Mouse (Mus musculus): ENCODE results near the gene Slc25a19. TPM values are rescaled to one million over a fixed set of nuclear protein-coding genes. Genes with fewer than 3 reads are reported as not detected.

The Slc25a19 gene
- polyA plus RNA-seq, 1 experiment: 98.5 TPM

DNA sequence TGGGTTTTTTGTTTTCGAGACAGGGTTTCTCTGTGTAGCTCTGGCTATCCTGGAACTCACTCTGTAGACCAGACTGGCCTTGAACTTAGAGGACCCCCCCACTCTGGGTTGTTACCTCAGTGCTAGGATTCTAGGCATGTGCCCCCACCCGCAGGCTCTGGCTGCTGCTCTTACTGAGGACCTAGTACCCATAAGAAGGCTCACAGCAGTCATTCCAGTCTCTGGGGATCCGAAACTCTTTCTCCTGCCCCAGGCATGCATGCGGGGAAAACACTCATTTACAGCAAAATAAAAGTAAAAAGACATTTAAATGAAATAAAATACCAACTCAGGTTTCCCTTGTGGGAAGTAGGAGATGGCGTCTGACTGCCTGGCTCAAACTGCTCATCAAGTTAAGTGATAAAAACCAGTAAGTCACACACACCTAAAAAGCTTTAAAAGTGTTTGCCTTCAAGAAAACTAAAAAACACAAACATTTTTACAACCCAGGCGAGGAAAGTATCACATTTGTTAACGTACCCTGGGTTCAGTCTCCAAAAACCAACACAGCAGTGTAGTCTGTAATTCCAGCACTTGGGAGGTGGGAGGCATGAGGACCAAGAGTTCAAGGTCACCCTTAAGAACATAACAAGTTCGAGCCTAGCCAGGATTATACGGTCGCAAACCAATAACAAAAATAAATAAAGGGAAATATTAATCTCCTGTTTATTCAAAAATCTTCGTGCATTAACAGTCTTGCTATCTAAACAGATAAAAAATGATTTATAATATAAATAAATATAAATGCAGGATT lies 1.1 kb downstream of the Slc25a19 start:
- no peak for TF ChIP-seq CTCF (IDR thresholded peaks at IDR 0.05; ENCODE audit: borderline replicate concordance, control insufficient read depth, extremely low read depth, insufficient read depth, low read length, poor library complexity)
- TF ChIP-seq POLR2A (IDR thresholded peaks at IDR 0.05; ENCODE audit: control insufficient read depth, extremely low read depth, insufficient read depth, low read length, poor library complexity): no peak
- peaks cover 9% of the 10 kb centered on the region for H3K4me1 ChIP-seq (replicated peaks; ENCODE audit: control insufficient read depth, insufficient read depth, low read length)
- DNase-seq: no peak
- no peak overlapping the region for H3K27ac ChIP-seq (ENCODE audit: control insufficient read depth, insufficient read depth, low read length)
- peaks cover 10% of the 10 kb centered on the region for H3K36me3 ChIP-seq (ENCODE audit: control insufficient read depth, insufficient read depth, low read length)
- WGBS: 75% methylated on average over 11 of the region's 11 CpGs
- H3K4me3 ChIP-seq (ENCODE audit: control insufficient read depth, insufficient read depth, low read length): peak overlapping the region; percentile 78; the same call in 1 of the 2 replicates
- H3K27me3 ChIP-seq (ENCODE audit: control insufficient read depth, insufficient read depth, low read length): no peaks in the 10 kb centered on the region

DNA sequence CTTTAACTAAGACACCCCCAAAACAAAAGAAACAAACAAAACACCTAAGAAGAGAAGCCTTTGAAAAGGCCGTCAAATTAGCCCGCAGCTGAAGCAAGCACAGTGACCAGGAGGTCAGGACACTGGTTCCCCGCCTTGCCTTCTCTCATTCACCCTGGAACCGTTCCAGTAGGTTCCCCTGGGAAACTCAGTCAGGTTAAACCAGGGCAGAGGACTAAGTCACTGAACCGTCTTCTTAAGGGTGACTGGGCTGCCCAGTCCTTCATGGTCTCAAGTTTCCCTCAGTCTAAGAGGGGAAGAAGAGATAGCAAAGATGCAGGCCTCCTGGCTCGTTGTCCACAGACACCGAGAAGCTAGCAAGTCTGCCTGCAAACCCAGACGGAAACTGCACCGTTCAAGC lies 2.2 kb downstream of the Slc25a19 start:
- no peak for DNase-seq
- TF ChIP-seq CTCF (IDR thresholded peaks at IDR 0.05; ENCODE audit: borderline replicate concordance, control insufficient read depth, extremely low read depth, insufficient read depth, low read length, poor library complexity) (no peak), POLR2A (IDR thresholded peaks at IDR 0.05; ENCODE audit: control insufficient read depth, extremely low read depth, insufficient read depth, low read length, poor library complexity) (no peak)
- Histone ChIP-seq H3K4me1 (replicated peaks; ENCODE audit: control insufficient read depth, insufficient read depth, low read length) (peaks cover 5% of the 10 kb centered on the region), H3K27me3 (ENCODE audit: control insufficient read depth, insufficient read depth, low read length) (no peaks in the 10 kb centered on the region), H3K4me3 (ENCODE audit: control insufficient read depth, insufficient read depth, low read length) (no peak overlapping the region), H3K27ac (ENCODE audit: control insufficient read depth, insufficient read depth, low read length) (no peak overlapping the region), H3K36me3 (ENCODE audit: control insufficient read depth, insufficient read depth, low read length) (peaks cover 11% of the 10 kb centered on the region)
- 96% methylated on average over 9 of the region's 9 CpGs for WGBS

DNA sequence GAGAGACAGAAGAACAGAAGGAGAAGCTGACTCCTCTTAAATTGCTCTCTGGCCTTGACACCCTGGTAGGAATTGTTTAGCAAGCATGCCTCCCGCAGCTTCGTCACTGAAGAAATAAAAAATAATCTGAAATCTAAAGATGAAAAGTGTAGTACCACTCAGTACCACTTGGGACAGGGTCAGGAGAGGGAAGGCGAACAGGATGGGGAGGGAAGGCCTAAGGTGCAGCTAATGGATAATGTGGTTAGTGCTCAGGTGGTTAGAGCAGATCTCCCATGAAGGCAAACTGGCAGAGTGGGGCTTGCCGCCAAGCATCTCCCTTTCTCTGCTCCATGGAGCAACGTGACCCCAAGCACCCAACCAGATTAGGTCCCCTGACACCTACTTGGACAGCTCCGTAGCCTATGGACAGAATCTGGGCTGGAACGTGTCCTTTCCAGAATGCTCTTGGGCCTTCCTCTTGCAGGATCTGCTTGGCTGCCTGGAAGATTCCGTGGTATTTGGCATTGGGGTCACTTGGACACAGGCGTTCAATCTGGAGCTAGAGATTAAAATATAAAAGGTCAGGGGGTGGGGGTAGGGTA lies 4.5 kb downstream of the Slc25a19 start:
- TF ChIP-seq POLR2A (IDR thresholded peaks at IDR 0.05; ENCODE audit: control insufficient read depth, extremely low read depth, insufficient read depth, low read length, poor library complexity) (no peak), CTCF (IDR thresholded peaks at IDR 0.05; ENCODE audit: borderline replicate concordance, control insufficient read depth, extremely low read depth, insufficient read depth, low read length, poor library complexity) (0 out of 2 replicates have a peak, but pooled peaks have one; percentile 8)
- no peak overlapping the region for H3K27ac ChIP-seq (ENCODE audit: control insufficient read depth, insufficient read depth, low read length)
- peaks cover 21% of the 10 kb centered on the region for H3K36me3 ChIP-seq (ENCODE audit: control insufficient read depth, insufficient read depth, low read length)
- no peak overlapping the region for H3K4me3 ChIP-seq (ENCODE audit: control insufficient read depth, insufficient read depth, low read length)
- no peaks in the 10 kb centered on the region for H3K27me3 ChIP-seq (ENCODE audit: control insufficient read depth, insufficient read depth, low read length)
- H3K4me1 ChIP-seq (replicated peaks; ENCODE audit: control insufficient read depth, insufficient read depth, low read length): peaks cover 3% of the 10 kb centered on the region; the same call in 1 of the 2 replicates
- 89% methylated on average over 9 of the region's 9 CpGs for WGBS
- no peak for DNase-seq

DNA sequence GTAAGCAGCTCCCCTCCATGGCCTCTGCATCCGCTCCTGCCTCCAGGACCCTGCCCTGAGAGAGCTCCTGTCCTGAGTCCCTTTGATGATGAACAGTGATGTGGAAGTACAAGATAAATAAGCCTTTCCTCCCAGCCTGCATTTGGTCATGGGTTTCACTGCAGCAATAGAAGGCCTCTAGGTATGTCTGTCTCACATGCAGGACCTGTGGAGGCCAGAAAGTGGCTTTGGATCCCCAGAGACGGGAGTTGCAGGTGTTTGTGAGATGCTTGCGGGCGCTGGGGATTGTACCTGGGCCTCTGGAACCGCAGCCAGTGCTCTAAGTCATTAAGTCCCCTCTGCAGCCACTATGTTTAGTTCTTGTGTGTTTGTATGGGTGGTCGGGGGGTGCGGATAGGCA lies 8.1 kb downstream of the Slc25a19 start:
- Histone ChIP-seq H3K4me1 (replicated peaks; ENCODE audit: control insufficient read depth, insufficient read depth, low read length) (no peaks in the 10 kb centered on the region), H3K36me3 (ENCODE audit: control insufficient read depth, insufficient read depth, low read length) (peaks cover 21% of the 10 kb centered on the region)

DNA sequence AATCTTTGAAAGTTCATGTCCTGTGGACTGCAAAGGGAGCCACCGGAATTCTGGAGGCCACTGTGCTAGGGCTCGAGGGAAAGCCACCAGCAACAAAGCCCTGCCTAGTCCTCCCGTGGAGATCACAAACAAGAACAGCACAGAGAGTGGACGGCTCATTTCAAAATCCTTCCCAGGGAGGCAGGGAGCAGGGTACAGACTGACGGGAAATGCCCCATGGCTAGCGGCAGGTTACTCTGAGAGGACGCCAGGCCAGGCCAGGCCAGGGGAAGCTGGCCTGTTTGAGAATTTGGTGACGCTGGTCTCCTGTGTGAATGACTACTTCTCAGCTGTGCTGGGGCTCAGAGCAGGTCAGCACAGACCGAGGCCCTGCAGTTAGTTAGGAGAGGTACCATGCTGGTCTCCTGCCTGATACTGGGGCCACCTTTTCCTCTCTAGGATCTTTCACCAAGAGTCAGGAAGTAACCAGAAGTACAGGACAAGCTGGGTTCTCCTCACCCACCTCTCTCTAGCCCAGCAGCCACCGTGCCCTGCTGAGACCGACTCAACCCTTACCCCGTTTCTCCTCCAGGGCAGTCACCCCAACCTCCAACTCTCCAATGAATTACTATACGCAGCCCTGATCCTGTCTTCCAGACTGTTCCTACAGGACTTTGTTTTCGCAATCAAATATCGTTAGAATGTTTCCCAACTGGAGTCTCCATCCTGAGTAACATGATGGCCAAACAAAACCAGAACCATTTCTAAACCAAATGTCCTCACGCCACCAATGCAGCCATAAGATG lies 9.2 kb downstream of the Slc25a19 start:
- no peak overlapping the region for H3K27ac ChIP-seq (ENCODE audit: control insufficient read depth, insufficient read depth, low read length)
- H3K4me1 ChIP-seq (replicated peaks; ENCODE audit: control insufficient read depth, insufficient read depth, low read length): peaks cover 5% of the 10 kb centered on the region; the same call in 1 of the 2 replicates
- TF ChIP-seq CTCF (IDR thresholded peaks at IDR 0.05; ENCODE audit: borderline replicate concordance, control insufficient read depth, extremely low read depth, insufficient read depth, low read length, poor library complexity) (no peak), POLR2A (IDR thresholded peaks at IDR 0.05; ENCODE audit: control insufficient read depth, extremely low read depth, insufficient read depth, low read length, poor library complexity) (no peak)
- no peaks in the 10 kb centered on the region for H3K27me3 ChIP-seq (ENCODE audit: control insufficient read depth, insufficient read depth, low read length)
- H3K4me3 ChIP-seq (ENCODE audit: control insufficient read depth, insufficient read depth, low read length): no peak overlapping the region
- 98% methylated on average over 16 of the region's 16 CpGs for WGBS
- peaks cover 21% of the 10 kb centered on the region for H3K36me3 ChIP-seq (ENCODE audit: control insufficient read depth, insufficient read depth, low read length)
- DNase-seq: no peak

More for the DNA sequence above, 8.1 kb downstream of the Slc25a19 start:
- H3K27ac ChIP-seq (ENCODE audit: control insufficient read depth, insufficient read depth, low read length): no peak overlapping the region
- H3K4me3 ChIP-seq (ENCODE audit: control insufficient read depth, insufficient read depth, low read length): no peak overlapping the region
- DNase-seq: no peak
- over 99% methylated on average over 7 of the region's 7 CpGs for WGBS
- TF ChIP-seq POLR2A (IDR thresholded peaks at IDR 0.05; ENCODE audit: control insufficient read depth, extremely low read depth, insufficient read depth, low read length, poor library complexity) (no peak), CTCF (IDR thresholded peaks at IDR 0.05; ENCODE audit: borderline replicate concordance, control insufficient read depth, extremely low read depth, insufficient read depth, low read length, poor library complexity) (no peak)
- H3K27me3 ChIP-seq (ENCODE audit: control insufficient read depth, insufficient read depth, low read length): no peaks in the 10 kb centered on the region

DNA sequence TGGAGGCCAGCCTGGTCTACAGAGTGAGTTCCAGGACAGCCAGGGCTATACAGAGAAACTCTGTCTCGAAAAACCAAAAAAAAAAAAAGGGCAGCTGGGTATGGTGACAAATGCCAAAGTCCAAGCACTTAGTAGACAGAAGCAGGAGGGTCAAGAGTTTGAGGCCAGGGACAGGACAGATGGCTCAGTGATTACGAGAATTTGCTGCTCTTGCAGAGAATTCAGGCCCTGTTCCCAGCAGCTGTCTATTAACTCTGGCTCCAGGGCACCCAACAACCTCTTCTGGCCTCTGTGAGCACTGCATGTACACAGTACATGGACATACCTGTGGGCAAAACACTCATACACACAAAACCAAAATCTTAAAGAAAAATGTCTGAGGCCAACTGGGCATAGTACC lies 10.1 kb downstream of the Slc25a19 start:
- DNase-seq: no peak
- no peak for TF ChIP-seq CTCF (IDR thresholded peaks at IDR 0.05; ENCODE audit: borderline replicate concordance, control insufficient read depth, extremely low read depth, insufficient read depth, low read length, poor library complexity)
- TF ChIP-seq POLR2A (IDR thresholded peaks at IDR 0.05; ENCODE audit: control insufficient read depth, extremely low read depth, insufficient read depth, low read length, poor library complexity): no peak
- Histone ChIP-seq H3K27ac (ENCODE audit: control insufficient read depth, insufficient read depth, low read length) (no peak overlapping the region), H3K27me3 (ENCODE audit: control insufficient read depth, insufficient read depth, low read length) (no peaks in the 10 kb centered on the region), H3K4me3 (ENCODE audit: control insufficient read depth, insufficient read depth, low read length) (no peak overlapping the region), H3K36me3 (ENCODE audit: control insufficient read depth, insufficient read depth, low read length) (peaks cover 21% of the 10 kb centered on the region), H3K4me1 (replicated peaks; ENCODE audit: control insufficient read depth, insufficient read depth, low read length) (peaks cover 10% of the 10 kb centered on the region)
- WGBS: 95% methylated on average over 2 of the region's 2 CpGs
